In genomic region chr6:88369851-88370635, GRCm38 (mm10) we compare ENCODE assay signal across 8 mouse cellular contexts.
A peak's percentile ranks its signal among the peaks of the same experiment; 100 is the strongest.
DNase-seq lines count a peak whose midpoint lies in the region; ATAC-seq and TF ChIP-seq lines count a peak whose summit lies in the region.

No protein-coding gene starts in this region.

- DNase-seq in 3T3-L1 (ENCODE audit: low read depth, low spot score) = peak; percentile 51
- peak; percentile 51 for DNase-seq in gastrocnemius, postnatal 14 days
- DNase-seq in kidney, postnatal 0 days (ENCODE audit: low spot score) = peak; percentile 76
- DNase-seq in ovary, postnatal 14 days (ENCODE audit: low spot score) = peak; percentile 51
- DNase-seq in B cell, adult 2 months = no peak
- no peak for DNase-seq in layer of hippocampus, postnatal 36 days

- WGBS in forebrain, embryonic 13.5 days = 61% methylated on average over 8 of the region's 8 CpGs
- whole genome bisulfite sequencing in forebrain, embryonic 16.5 days = 42% methylated on average over 8 of the region's 8 CpGs
- WGBS in kidney, postnatal 0 days = 27% methylated on average over 8 of the region's 8 CpGs

- H3K4me1 ChIP-seq in forebrain, embryonic 13.5 days = peaks cover 6% of the 10 kb centered on the region
- peaks cover 5% of the 10 kb centered on the region for H3K4me1 ChIP-seq in forebrain, embryonic 16.5 days (replicated peaks; ENCODE audit: control insufficient read depth, insufficient read depth, low read length)
- 0 out of 2 replicates have a peak, but pooled peaks cover 5% of the 10 kb centered on the region for H3K4me1 ChIP-seq in kidney, postnatal 0 days (replicated peaks; ENCODE audit: insufficient read depth, low read length)

- 0 out of 2 replicates have a peak overlapping the region, but pooled peaks have one; percentile 23 for H3K9ac ChIP-seq in forebrain, embryonic 13.5 days
- no peak overlapping the region for H3K9ac ChIP-seq in forebrain, embryonic 16.5 days (replicated peaks; ENCODE audit: low read depth, low read length)
- no peak overlapping the region for H3K9ac ChIP-seq in kidney, postnatal 0 days (ENCODE audit: low read depth, low read length)

- H3K36me3 ChIP-seq in forebrain, embryonic 13.5 days (ENCODE audit: poor library complexity, severe bottlenecking) = no peaks in the 10 kb centered on the region
- H3K36me3 ChIP-seq in forebrain, embryonic 16.5 days (ENCODE audit: control insufficient read depth, insufficient read depth) = no peaks in the 10 kb centered on the region
- no peaks in the 10 kb centered on the region for H3K36me3 ChIP-seq in kidney, postnatal 0 days (ENCODE audit: insufficient read depth, low read length)

- no peaks in the 10 kb centered on the region for H3K9me3 ChIP-seq in forebrain, embryonic 13.5 days (replicated peaks)
- H3K9me3 ChIP-seq in forebrain, embryonic 16.5 days (ENCODE audit: control insufficient read depth, low read length) = no peaks in the 10 kb centered on the region
- H3K9me3 ChIP-seq in kidney, postnatal 0 days (replicated peaks; ENCODE audit: low read length) = no peaks in the 10 kb centered on the region

- intact Hi-C loops in gastrocnemius, postnatal 14 days (cut with DNase I; ENCODE audit: low total_unique reads) = no loop called here

- no peak overlapping the region for H3K4me3 ChIP-seq in forebrain, embryonic 13.5 days
- H3K4me3 ChIP-seq in forebrain, embryonic 16.5 days (replicated peaks; ENCODE audit: low read length) = no peak overlapping the region
- no peak overlapping the region for H3K4me3 ChIP-seq in kidney, postnatal 0 days (replicated peaks; ENCODE audit: low read depth, low read length)

- no peak overlapping the region for H3K27ac ChIP-seq in forebrain, embryonic 13.5 days
- H3K27ac ChIP-seq in forebrain, embryonic 16.5 days (ENCODE audit: low read length) = no peak overlapping the region
- H3K27ac ChIP-seq in kidney, postnatal 0 days = no peak overlapping the region

- TF ChIP-seq CTCF in kidney, postnatal 0 days (IDR thresholded peaks at IDR 0.05; ENCODE audit: low read depth) = no peak

- no peak overlapping the region for H3K4me2 ChIP-seq in forebrain, embryonic 13.5 days
- no peak overlapping the region for H3K4me2 ChIP-seq in forebrain, embryonic 16.5 days (ENCODE audit: low read length)
- no peak overlapping the region for H3K4me2 ChIP-seq in kidney, postnatal 0 days (ENCODE audit: low read length)

- no peaks in the 10 kb centered on the region for H3K27me3 ChIP-seq in forebrain, embryonic 13.5 days
- no peaks in the 10 kb centered on the region for H3K27me3 ChIP-seq in forebrain, embryonic 16.5 days (replicated peaks; ENCODE audit: control insufficient read depth, insufficient read depth, low read length)
- no peaks in the 10 kb centered on the region for H3K27me3 ChIP-seq in kidney, postnatal 0 days (ENCODE audit: insufficient read depth, low read length)

- no peak for ATAC-seq in forebrain, embryonic 13.5 days
- ATAC-seq in forebrain, embryonic 16.5 days = no peak
- peak; percentile 65; the same call in 1 of the 2 replicates for ATAC-seq in kidney, postnatal 0 days (replicated peaks; ENCODE audit: low FRiP score, low read depth)

Comparison
In these comparisons a context has a peak if more than half of its experiments do, and no peak if none do; other contexts are left out.
1. DNase-seq: peak in 3T3-L1 (single experiment), gastrocnemius, postnatal 14 days (single experiment), kidney, postnatal 0 days (single experiment) and ovary, postnatal 14 days (single experiment); none in B cell, adult 2 months (0 of 2) and layer of hippocampus, postnatal 36 days (0 of 2).